Mouse (Mus musculus) kidney, adult 2 months (tissue): ENCODE data around the gene Tinf2. TPM values are rescaled to one million over a fixed set of nuclear protein-coding genes. Genes with fewer than 3 reads are reported as not detected.

Experiments
- DNase-seq: peaks from one replicate; pipeline ENCODE4 v3.0.0; 2021
- H3K27ac ChIP-seq: fragments of 200-500 bp; 2 replicates; pipeline ENCODE4 v1.5.1; 2012; ENCODE audit warnings: low read depth, low read length, control low read depth, inconsistent platforms; ENCODE audit not compliant: insufficient read depth
- H3K27me3 ChIP-seq: fragments of 200-500 bp; replicated peaks from 2 replicates; pipeline ENCODE4 v1.6.1; 2012; ENCODE audit warnings: mild to moderate bottlenecking, moderate library complexity, low read length, inconsistent platforms; ENCODE audit not compliant: control insufficient read depth, insufficient read depth
- H3K36me3 ChIP-seq: fragments of 200-500 bp; 2 replicates; pipeline ENCODE4 v1.6.1; 2012; ENCODE audit warnings: mild to moderate bottlenecking, moderate library complexity, low read length, inconsistent platforms; ENCODE audit not compliant: control insufficient read depth, insufficient read depth
- H3K4me1 ChIP-seq: fragments of 200-500 bp; 2 replicates; pipeline ENCODE4 v1.6.1; 2011; ENCODE audit warnings: low read length; ENCODE audit not compliant: control insufficient read depth, insufficient read depth
- H3K4me3 ChIP-seq: fragments of 200-500 bp; 2 replicates; pipeline ENCODE4 v1.5.1; 2011; ENCODE audit warnings: mild to moderate bottlenecking, low read depth, low read length, control low read depth; ENCODE audit not compliant: insufficient read depth
- CTCF ChIP-seq: fragments of 200-500 bp; conservative IDR thresholded peaks from 2 replicates; pipeline ENCODE4 v1.5.1; 2011; ENCODE audit warnings: low read depth, mild to moderate bottlenecking, control low read depth, low read length, moderate library complexity, mixed read lengths; ENCODE audit not compliant: insufficient read depth, insufficient read length
- POLR2A ChIP-seq: fragments of 200-500 bp; IDR thresholded peaks from one replicate; pipeline ENCODE4 v1.6.1; 2011; ENCODE audit warnings: low read depth, low read length, control low read depth
- WGBS: fragments of 180-500 bp; shearing (Covaris S2); methylation state at CpG from one replicate; pipeline ENCODE4 v1.1.7; 2018; 5-methylcytosine and 5-hydroxymethylcytosine counted together
- polyA plus RNA-seq: library from polyadenylated mRNA; depleted of rRNA; stranded (reverse); fragments of >200 nt; gene quantifications from 2 replicates; pipeline ENCODE4 v1.2.3, GENCODE M21; 2012

Gene Tinf2
- polyA plus RNA-seq, 1 experiment, result 10.2 TPM

- Histone ChIP-seq H3K4me3 (peak overlapping the region; percentile 44), H3K36me3 (no peaks in the 10 kb centered on the region), H3K27ac (no peak overlapping the region; the same call in 1 of the 2 replicates), H3K4me1 (peaks cover 6% of the 10 kb centered on the region; the same call in 1 of the 2 replicates), H3K27me3 (no peaks in the 10 kb centered on the region)
- no peak for TF ChIP-seq CTCF
- TF ChIP-seq POLR2A, result no peak
- DNase-seq, result no peak
- 71% methylated on average over 7 of the region's 7 CpGs for WGBS
These were observed 8.9 kb downstream of the Tinf2 start for GRCm38 (mm10) chr14:55672741-55673060.

GRCm38 (mm10) chr14:55671833-55672740 lies 9.5 kb downstream of the Tinf2 start, which contains the start of the genes Gmpr2 and Nedd8:
Gene Gmpr2, plus strand, starts transcription at chr14:55671941.
Gene Nedd8, minus strand, starts transcription at chr14:55672124.
- Histone ChIP-seq H3K36me3 (no peaks in the 10 kb centered on the region), H3K27ac (peak within 1 kb of the TSS; percentile 96), H3K4me3 (peak within 1 kb of the TSS; percentile 79), H3K4me1 (peaks cover 6% of the 10 kb centered on the region; the same call in 1 of the 2 replicates), H3K27me3 (no peaks in the 10 kb centered on the region)
- no peak for TF ChIP-seq POLR2A
- no peak for TF ChIP-seq CTCF
- peak; percentile 97 for DNase-seq
- under 1% methylated on average over 38 of the region's 38 CpGs for WGBS

GRCm38 (mm10) chr14:55671486-55671832 lies 10.2 kb downstream of the Tinf2 start:
- DNase-seq, result no peak
- no peaks in the 10 kb centered on the region for H3K27me3 ChIP-seq
- peaks cover 6% of the 10 kb centered on the region; the same call in 1 of the 2 replicates for H3K4me1 ChIP-seq
- no peak for TF ChIP-seq CTCF
- no peak for TF ChIP-seq POLR2A
- WGBS, result 0% methylated on average over 12 of the region's 12 CpGs
- H3K27ac ChIP-seq, result peak overlapping the region; percentile 96; the same call in 1 of the 2 replicates
- no peaks in the 10 kb centered on the region for H3K36me3 ChIP-seq
- peak overlapping the region; percentile 79 for H3K4me3 ChIP-seq

- Histone ChIP-seq H3K27me3 (no peaks in the 10 kb centered on the region), H3K27ac (no peak overlapping the region), H3K4me3 (no peak overlapping the region), H3K4me1 (peaks cover 8% of the 10 kb centered on the region; the same call in 1 of the 2 replicates), H3K36me3 (no peaks in the 10 kb centered on the region; the same call in 1 of the 2 replicates)
- DNase-seq, result no peak
- WGBS, result 59% methylated on average over 2 of the region's 2 CpGs
- no peak for TF ChIP-seq POLR2A
- TF ChIP-seq CTCF, result no peak
These were observed 21.0 kb downstream of the Tinf2 start for GRCm38 (mm10) chr14:55660636-55661035.

- H3K27me3 ChIP-seq, result no peaks in the 10 kb centered on the region
- DNase-seq, result peak; percentile 84
- WGBS, result under 1% methylated on average over 39 of the region's 39 CpGs
These were observed 21.6 kb downstream of the Tinf2 start, which contains the start of gene Mdp1 for GRCm38 (mm10) chr14:55659960-55660573. Gene Mdp1, minus strand, starts transcription at chr14:55660508.

GRCm38 (mm10) chr14:55658011-55658410 lies 23.6 kb downstream of the Tinf2 start:
- Histone ChIP-seq H3K36me3 (no peaks in the 10 kb centered on the region; the same call in 1 of the 2 replicates), H3K27ac (no peak overlapping the region), H3K4me1 (peaks cover 8% of the 10 kb centered on the region; the same call in 1 of the 2 replicates), H3K27me3 (no peaks in the 10 kb centered on the region), H3K4me3 (no peak overlapping the region)
- WGBS, result 60% methylated on average over 5 of the region's 5 CpGs
- TF ChIP-seq POLR2A, result no peak
- no peak for TF ChIP-seq CTCF
- DNase-seq, result peak; percentile 88

More at GRCm38 (mm10) chr14:55659960-55660573, 21.6 kb downstream of the Tinf2 start, which contains the start of gene Mdp1:
- Histone ChIP-seq H3K4me3 (peak within 1 kb of the TSS; percentile 74), H3K4me1 (peaks cover 8% of the 10 kb centered on the region; the same call in 1 of the 2 replicates), H3K36me3 (no peaks in the 10 kb centered on the region; the same call in 1 of the 2 replicates), H3K27ac (no peak within 1 kb of the TSS; the same call in 1 of the 2 replicates)
- TF ChIP-seq CTCF, result peak; percentile 59
- no peak for TF ChIP-seq POLR2A

GRCm38 (mm10) chr14:55656935-55657334 lies 24.7 kb downstream of the Tinf2 start:
- H3K27me3 ChIP-seq, result no peaks in the 10 kb centered on the region
- TF ChIP-seq POLR2A, result no peak
- no peaks in the 10 kb centered on the region; the same call in 1 of the 2 replicates for H3K36me3 ChIP-seq
- no peak overlapping the region for H3K27ac ChIP-seq
- no peak for DNase-seq
- H3K4me3 ChIP-seq, result no peak overlapping the region
- peaks cover 8% of the 10 kb centered on the region; the same call in 1 of the 2 replicates for H3K4me1 ChIP-seq
- 82% methylated on average over 3 of the region's 3 CpGs for WGBS
